Comparison of ENCODE assay signal across 9 mouse cellular contexts in genomic region chr5:64363859-64364406, GRCm38 (mm10).
DNase-seq lines count a peak whose midpoint lies in the region; ATAC-seq lines count a peak whose summit lies in the region.
"Had no signal": no experiment of that assay in that cellular context is flagged by ENCODE, and none has a peak within 500 bp of the region (broad histone marks: within the 10 kb centered on the region; RNA-seq: fewer than 3 reads in every experiment).

No protein-coding gene starts in this region.

- H3K9ac ChIP-seq in midbrain, embryonic 16.5 days (ENCODE audit: low read depth, low read length), result no peak overlapping the region
- H3K9ac ChIP-seq in forebrain, embryonic 13.5 days, result no peak overlapping the region
- H3K9ac ChIP-seq in limb, embryonic 13.5 days, result no peak overlapping the region

- H3K36me3 ChIP-seq in midbrain, embryonic 10.5 days, result no peaks in the 10 kb centered on the region
- no peaks in the 10 kb centered on the region for H3K36me3 ChIP-seq in midbrain, embryonic 16.5 days (ENCODE audit: control insufficient read depth, insufficient read depth, low read length)
- no peaks in the 10 kb centered on the region for H3K36me3 ChIP-seq in forebrain, embryonic 13.5 days (ENCODE audit: poor library complexity, severe bottlenecking)
- H3K36me3 ChIP-seq in limb, embryonic 13.5 days, result no peaks in the 10 kb centered on the region

- DNase-seq in midbrain, embryonic 10.5 days (ENCODE audit: low spot score), result no peak
- no peak for DNase-seq in spleen, adult 18-20 months
- DNase-seq in urinary bladder, postnatal 25 days (ENCODE audit: low spot score), result no peak
- no peak for DNase-seq in gastrocnemius, adult 18-20 months (ENCODE audit: low spot score)
- DNase-seq: lung, postnatal 14 days; thymus, adult 2 months had no signal

- H3K27ac ChIP-seq in midbrain, embryonic 10.5 days (replicated peaks), result peak overlapping the region; percentile 64; the same call in 1 of the 2 replicates
- no peak overlapping the region for H3K27ac ChIP-seq in midbrain, embryonic 16.5 days (ENCODE audit: low read length)
- peak overlapping the region; percentile 82 for H3K27ac ChIP-seq in forebrain, embryonic 13.5 days
- H3K27ac ChIP-seq in limb, embryonic 13.5 days, result peak overlapping the region; percentile 75

- no peak; the same call in 1 of the 2 replicates for ATAC-seq in midbrain, embryonic 16.5 days
- ATAC-seq in forebrain, embryonic 13.5 days, result peak; percentile 25
- peak; percentile 8; the same call in 1 of the 2 replicates for ATAC-seq in limb, embryonic 13.5 days (ENCODE audit: low FRiP score, low read depth)

- H3K4me2 ChIP-seq in midbrain, embryonic 16.5 days (ENCODE audit: low read length), result no peak overlapping the region
- H3K4me2 ChIP-seq in forebrain, embryonic 13.5 days, result peak overlapping the region; percentile 27
- H3K4me2 ChIP-seq in limb, embryonic 13.5 days (replicated peaks), result peak overlapping the region; percentile 34

- H3K4me1 ChIP-seq in midbrain, embryonic 10.5 days, result peaks cover 45% of the 10 kb centered on the region
- peaks cover 6% of the 10 kb centered on the region for H3K4me1 ChIP-seq in midbrain, embryonic 16.5 days (ENCODE audit: control insufficient read depth, insufficient read depth, low read length)
- peaks cover 47% of the 10 kb centered on the region for H3K4me1 ChIP-seq in forebrain, embryonic 13.5 days
- H3K4me1 ChIP-seq in limb, embryonic 13.5 days, result peaks cover 44% of the 10 kb centered on the region

- H3K4me3 ChIP-seq in midbrain, embryonic 10.5 days, result no peak overlapping the region
- H3K4me3 ChIP-seq in midbrain, embryonic 16.5 days (ENCODE audit: low read depth, low read length), result no peak overlapping the region
- no peak overlapping the region for H3K4me3 ChIP-seq in forebrain, embryonic 13.5 days
- no peak overlapping the region for H3K4me3 ChIP-seq in limb, embryonic 13.5 days

- no peaks in the 10 kb centered on the region; the same call in 1 of the 2 replicates for H3K9me3 ChIP-seq in midbrain, embryonic 10.5 days (replicated peaks)
- no peaks in the 10 kb centered on the region for H3K9me3 ChIP-seq in midbrain, embryonic 16.5 days (replicated peaks; ENCODE audit: control insufficient read depth, low read length, poor library complexity, severe bottlenecking)
- 0 out of 2 replicates have a peak, but pooled peaks cover 3% of the 10 kb centered on the region for H3K9me3 ChIP-seq in forebrain, embryonic 13.5 days (replicated peaks)
- H3K9me3 ChIP-seq in limb, embryonic 13.5 days, result no peaks in the 10 kb centered on the region

- 83% methylated on average over 5 of the region's 5 CpGs for WGBS in midbrain, embryonic 10.5 days
- 49% methylated on average over 5 of the region's 5 CpGs for WGBS in midbrain, embryonic 16.5 days
- 68% methylated on average over 5 of the region's 5 CpGs for WGBS in forebrain, embryonic 13.5 days
- 41% methylated on average over 5 of the region's 5 CpGs for WGBS in limb, embryonic 13.5 days

- H3K27me3 ChIP-seq in midbrain, embryonic 10.5 days (ENCODE audit: low read depth, poor library complexity, severe bottlenecking), result no peaks in the 10 kb centered on the region
- no peaks in the 10 kb centered on the region for H3K27me3 ChIP-seq in midbrain, embryonic 16.5 days (ENCODE audit: control insufficient read depth, insufficient read depth, low read depth, low read length)
- no peaks in the 10 kb centered on the region for H3K27me3 ChIP-seq in forebrain, embryonic 13.5 days
- H3K27me3 ChIP-seq in limb, embryonic 13.5 days, result no peaks in the 10 kb centered on the region
